Mouse (Mus musculus) adrenal gland, postnatal 14 days (tissue): ENCODE measurements around the gene Zfp593. TPM values are rescaled to one million over a fixed set of nuclear protein-coding genes. Genes with fewer than 3 reads are reported as not detected.
A peak's percentile ranks its signal among the peaks of the same experiment; 100 is the strongest.

ENCODE experiments used
- DNase-seq: peaks from one replicate; pipeline ENCODE4 v3.0.0; 2021; ENCODE audit warnings: mixed read lengths
- total RNA-seq: library from RNA; stranded (reverse); gene quantifications from 2 replicates; pipeline ENCODE4 v1.2.3, GENCODE M21; 2021

Zfp593 gene
- total RNA-seq, 1 experiment from 2014 or later: 8.4 TPM

GRCm38 (mm10) chr4:134257198-134258009 lies 12.0 kb upstream of the Zfp593 start:
- DNase-seq: no peak

- DNase-seq: peak; percentile 40
Observed at GRCm38 (mm10) chr4:134256407-134257197, 11.2 kb upstream of the Zfp593 start.

- peak; percentile 43 for DNase-seq
Observed at GRCm38 (mm10) chr4:134255854-134256253, 10.5 kb upstream of the Zfp593 start.

- DNase-seq: no peak
Observed at GRCm38 (mm10) chr4:134254835-134255234, 9.4 kb upstream of the Zfp593 start.

GRCm38 (mm10) chr4:134253722-134254324 lies 8.4 kb upstream of the Zfp593 start, which contains the start of gene Grrp1:
Grrp1 (minus strand) TSS chr4:134254106.
- DNase-seq: peak; percentile 56

- DNase-seq: peak; percentile 56
Observed at GRCm38 (mm10) chr4:134252911-134253721, 7.7 kb upstream of the Zfp593 start.

- DNase-seq: peak; percentile 76
Observed at GRCm38 (mm10) chr4:134252131-134252910, 6.9 kb upstream of the Zfp593 start.

GRCm38 (mm10) chr4:134251241-134252130 lies 6.1 kb upstream of the Zfp593 start:
- DNase-seq: peak; percentile 55

GRCm38 (mm10) chr4:134250930-134251240 lies 5.5 kb upstream of the Zfp593 start:
- no peak for DNase-seq

- DNase-seq: no peak
Observed at GRCm38 (mm10) chr4:134250116-134250929, 4.9 kb upstream of the Zfp593 start.

GRCm38 (mm10) chr4:134249651-134250050 lies 4.3 kb upstream of the Zfp593 start:
- DNase-seq: peak; percentile 85

- DNase-seq: no peak
Observed at GRCm38 (mm10) chr4:134246719-134247258, 1.4 kb upstream of the Zfp593 start, which contains the start of gene Gm30191. Gm30191 (plus strand) TSS chr4:134246935.

GRCm38 (mm10) chr4:134246256-134246655 lies 864 bp upstream of the Zfp593 start:
- no peak for DNase-seq

- DNase-seq: no peak
Observed at GRCm38 (mm10) chr4:134243516-134244250, 1.7 kb downstream of the Zfp593 start, which contains the start of gene E130218I03Rik. E130218I03Rik (plus strand) TSS chr4:134243662.

GRCm38 (mm10) chr4:134238686-134239085 lies 6.7 kb downstream of the Zfp593 start:
- DNase-seq: no peak

- peak; percentile 95 for DNase-seq
Observed at GRCm38 (mm10) chr4:134238279-134238651, 7.1 kb downstream of the Zfp593 start, which contains the start of gene Cnksr1. Cnksr1 (minus strand) TSS chr4:134238399.

- DNase-seq: no peak
Observed at GRCm38 (mm10) chr4:134237582-134238278, 7.7 kb downstream of the Zfp593 start.
